9 mouse cellular contexts compared by ENCODE assay signal in genomic region chrX:6261469-6261868, GRCm38 (mm10). TPM values are rescaled to one million over a fixed set of nuclear protein-coding genes. Genes with fewer than 3 reads are reported as not detected.
DNase-seq lines count a peak whose midpoint lies in the region; ATAC-seq lines count a peak whose summit lies in the region.
"Had no signal": no experiment of that assay in that cellular context is flagged by ENCODE, and none has a peak within 500 bp of the region (broad histone marks: within the 10 kb centered on the region; RNA-seq: fewer than 3 reads in every experiment).

No protein-coding gene starts in this region.

- H3K27ac ChIP-seq in forebrain, embryonic 16.5 days (ENCODE audit: low read length) = no peak overlapping the region
- H3K27ac ChIP-seq in hindbrain, embryonic 12.5 days = no peak overlapping the region
- H3K27ac ChIP-seq: lung, embryonic 15.5 days had no signal

- H3K9me3 ChIP-seq in forebrain, embryonic 16.5 days (ENCODE audit: control insufficient read depth, low read length) = no peaks in the 10 kb centered on the region
- no peaks in the 10 kb centered on the region for H3K9me3 ChIP-seq in hindbrain, embryonic 12.5 days (replicated peaks)
- H3K9me3 ChIP-seq: lung, embryonic 15.5 days had no signal

- no peak overlapping the region for H3K4me2 ChIP-seq in forebrain, embryonic 16.5 days (ENCODE audit: low read length)
- no peak overlapping the region for H3K4me2 ChIP-seq in hindbrain, embryonic 12.5 days (replicated peaks)
- H3K4me2 ChIP-seq: lung, embryonic 15.5 days had no signal

- no peaks in the 10 kb centered on the region for H3K27me3 ChIP-seq in forebrain, embryonic 16.5 days (replicated peaks; ENCODE audit: control insufficient read depth, insufficient read depth, low read length)
- no peaks in the 10 kb centered on the region for H3K27me3 ChIP-seq in hindbrain, embryonic 12.5 days
- H3K27me3 ChIP-seq: lung, embryonic 15.5 days had no signal

- H3K9ac ChIP-seq in forebrain, embryonic 16.5 days (replicated peaks; ENCODE audit: low read depth, low read length) = no peak overlapping the region
- H3K9ac ChIP-seq in hindbrain, embryonic 12.5 days = no peak overlapping the region
- H3K9ac ChIP-seq: lung, embryonic 15.5 days had no signal

- peak; percentile 91 for ATAC-seq in forebrain, embryonic 16.5 days
- ATAC-seq in hindbrain, embryonic 12.5 days (ENCODE audit: low FRiP score) = peak; percentile 64; the same call in 1 of the 2 replicates
- peak; percentile 61; the same call in 1 of the 2 replicates for ATAC-seq in megakaryocyte-erythroid progenitor cell, adult 5-6 weeks (replicated peaks; ENCODE audit: low FRiP score, low TSS enrichment, poor library complexity, severe bottlenecking)
- no peak for ATAC-seq in inflammation-experienced regulatory T-cells, adult 6 months

- DNase-seq in R1 (ENCODE audit: low read depth, low spot score) = peak; percentile 30
- peak; percentile 39 for DNase-seq in cerebellum, adult 11 months
- peak; percentile 38 for DNase-seq in left cerebral cortex, adult 11 months (ENCODE audit: low spot score)
- DNase-seq in right cerebral cortex, postnatal 36 days (ENCODE audit: low spot score in 2 of 2) = peak; percentile 21 to 43

- no peak overlapping the region for H3K4me3 ChIP-seq in forebrain, embryonic 16.5 days (replicated peaks; ENCODE audit: low read length)
- H3K4me3 ChIP-seq in hindbrain, embryonic 12.5 days = no peak overlapping the region
- H3K4me3 ChIP-seq: lung, embryonic 15.5 days had no signal

- H3K36me3 ChIP-seq in forebrain, embryonic 16.5 days (ENCODE audit: control insufficient read depth, insufficient read depth) = no peaks in the 10 kb centered on the region
- no peaks in the 10 kb centered on the region for H3K36me3 ChIP-seq in hindbrain, embryonic 12.5 days
- H3K36me3 ChIP-seq: lung, embryonic 15.5 days had no signal

- no peaks in the 10 kb centered on the region for H3K4me1 ChIP-seq in forebrain, embryonic 16.5 days (replicated peaks; ENCODE audit: control insufficient read depth, insufficient read depth, low read length)
- no peaks in the 10 kb centered on the region for H3K4me1 ChIP-seq in hindbrain, embryonic 12.5 days
- H3K4me1 ChIP-seq: lung, embryonic 15.5 days had no signal

- 83% methylated on average over 1 of the region's 1 CpGs for WGBS in forebrain, embryonic 16.5 days
- WGBS in hindbrain, embryonic 12.5 days = 78% methylated on average over 1 of the region's 1 CpGs

RNA-seq across cellular contexts. Expression of gene Bmp15, which starts 59.1 kb away (rescaled TPM):
- 0.22 and 0.25 TPM in 2 replicates for polyA plus RNA-seq in forebrain, embryonic 16.5 days (2015; fragmentation: Nextera tagmentation; extraction: Ambion mirVana)
- polyA plus RNA-seq in hindbrain, embryonic 12.5 days (2016; fragmentation: Nextera tagmentation; extraction: Ambion mirVana) = 0.15 and 0.17 TPM in 2 replicates
- not detected in 2 replicates for total RNA-seq in megakaryocyte-erythroid progenitor cell, adult 5-6 weeks (2014; fragmentation: Nextera tagmentation)
- total RNA-seq in megakaryocyte-erythroid progenitor cell, adult 5-6 weeks (2017) = not detected in 2 replicates
- not detected for polyA plus RNA-seq in inflammation-experienced regulatory T-cells, adult 6 months (2017; shearing (Covaris generic))
- polyA plus RNA-seq: lung, embryonic 15.5 days had no signal
